Mouse (Mus musculus): ENCODE measurements around the gene Hagh.

The Hagh gene

GRCm38 (mm10) chr17:24850065-24850772 lies 10.3 kb downstream of the Hagh start, which contains the start of gene Fahd1:
Fahd1 (minus strand) TSS chr17:24850364.
- in situ Hi-C loops (cut with MseI, MboI): no loop called here

DNA sequence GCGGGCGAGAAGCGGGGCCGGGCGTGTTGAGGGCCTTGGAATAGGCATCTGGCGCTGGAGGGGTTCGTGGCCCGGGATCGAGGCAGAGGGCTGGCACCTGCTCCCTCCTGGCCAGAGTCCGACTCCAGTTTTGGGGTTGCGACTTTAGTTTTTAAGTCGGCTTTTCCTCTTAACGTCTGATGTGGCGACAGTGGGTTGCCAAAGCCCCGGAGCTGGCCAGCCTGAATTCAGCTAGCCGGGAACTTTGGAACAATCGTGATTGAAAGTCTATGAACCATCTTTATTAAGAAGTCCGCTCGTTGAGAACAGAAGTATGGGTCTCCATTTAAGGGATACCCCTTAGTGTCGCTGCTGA lies 10.8 kb downstream of the Hagh start:
- in situ Hi-C loops (cut with MseI, MboI): no loop called here

GRCm38 (mm10) chr17:24851381-24852125 lies 11.6 kb downstream of the Hagh start:
- in situ Hi-C loops (cut with MseI, MboI): no loop called here

DNA sequence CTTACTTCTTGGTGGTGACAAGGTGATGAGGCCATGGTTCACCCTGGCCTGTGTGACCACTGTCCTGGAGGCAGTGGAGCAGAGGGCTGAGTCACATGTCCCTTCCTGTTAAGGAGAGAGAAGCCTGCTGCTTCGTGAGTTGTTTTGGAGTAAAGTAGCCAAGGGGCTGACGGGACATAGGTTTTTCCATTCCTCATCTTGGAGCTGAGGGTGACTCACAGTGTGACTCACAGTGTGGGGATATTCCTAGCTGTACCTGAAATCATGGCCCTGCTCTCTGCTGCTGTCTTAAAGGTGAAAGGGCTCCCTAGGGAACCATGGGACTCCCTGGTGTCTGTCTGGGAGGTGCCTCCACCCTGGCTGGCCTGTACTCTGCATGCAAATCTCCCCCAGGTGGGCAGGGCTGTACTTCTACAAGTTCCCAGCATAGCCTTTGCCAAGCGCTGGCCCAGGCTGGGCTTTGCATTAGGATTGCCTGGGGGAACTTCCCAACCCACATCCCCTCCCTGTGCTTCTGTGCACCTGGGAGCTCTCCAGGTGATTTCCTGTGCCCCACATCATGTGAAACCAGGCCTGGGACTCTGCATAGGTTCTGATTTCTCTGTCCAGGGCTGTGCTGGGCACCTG lies 16.0 kb downstream of the Hagh start:
- in situ Hi-C loops (cut with MseI, MboI): no loop called here

GRCm38 (mm10) chr17:24856589-24856988 lies 16.6 kb downstream of the Hagh start:
- in situ Hi-C loops (cut with MseI, MboI): no loop called here

GRCm38 (mm10) chr17:24857831-24858470 lies 18.0 kb downstream of the Hagh start:
- in situ Hi-C loops (cut with MseI, MboI): no loop called here

GRCm38 (mm10) chr17:24858967-24859366 lies 19.0 kb downstream of the Hagh start:
- in situ Hi-C loops (cut with MseI, MboI): no loop called here

- in situ Hi-C loops (cut with MseI, MboI): no loop called here
Observed at GRCm38 (mm10) chr17:24860076-24860475, 20.1 kb downstream of the Hagh start.

- in situ Hi-C loops (cut with MseI, MboI): no loop called here
Observed at GRCm38 (mm10) chr17:24861785-24862184, 21.8 kb downstream of the Hagh start.

DNA sequence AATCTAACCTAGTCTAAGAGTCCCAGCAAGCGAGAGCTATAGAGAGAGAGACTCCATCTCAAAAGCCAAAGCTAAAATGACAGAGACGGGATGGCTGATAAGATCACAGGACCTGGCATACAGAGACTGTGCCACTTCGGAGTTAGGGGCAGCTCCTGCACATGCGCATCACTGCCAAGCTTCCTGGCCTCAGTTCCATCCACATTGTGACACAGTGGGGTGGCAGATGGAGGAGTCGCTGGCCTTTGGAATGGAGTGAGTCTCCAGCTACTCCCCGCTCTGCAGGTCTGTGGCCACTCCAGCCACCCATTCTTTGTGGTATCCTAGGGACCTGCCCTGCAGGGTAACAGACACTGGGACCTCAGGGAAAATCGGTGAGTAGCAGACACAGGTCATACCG lies 25.8 kb downstream of the Hagh start, which contains the start of gene Igfals:
Igfals (plus strand) TSS at position 222 of the 400 bp plus-strand sequence.
- in situ Hi-C loops (cut with MseI, MboI): no loop called here

DNA sequence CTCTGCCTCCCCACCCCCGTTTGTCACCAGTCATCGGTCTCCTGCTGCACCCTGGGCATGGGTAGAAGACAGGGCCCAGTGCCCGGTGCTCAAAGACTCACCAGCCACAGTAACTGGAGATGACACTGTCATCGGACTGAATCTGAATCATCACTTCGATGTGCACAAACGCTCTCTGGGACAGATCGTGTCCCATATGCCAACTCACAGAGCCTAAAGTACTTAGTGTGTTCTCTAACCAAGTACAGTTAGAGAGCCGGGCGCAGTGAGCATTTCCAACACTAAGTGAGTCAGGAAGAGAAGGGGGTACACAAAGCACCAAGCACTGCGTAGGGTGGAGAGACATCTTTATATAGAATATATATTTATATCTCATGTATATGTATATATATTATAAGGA lies 28.0 kb downstream of the Hagh start:
- in situ Hi-C loops (cut with MseI, MboI): no loop called here

DNA sequence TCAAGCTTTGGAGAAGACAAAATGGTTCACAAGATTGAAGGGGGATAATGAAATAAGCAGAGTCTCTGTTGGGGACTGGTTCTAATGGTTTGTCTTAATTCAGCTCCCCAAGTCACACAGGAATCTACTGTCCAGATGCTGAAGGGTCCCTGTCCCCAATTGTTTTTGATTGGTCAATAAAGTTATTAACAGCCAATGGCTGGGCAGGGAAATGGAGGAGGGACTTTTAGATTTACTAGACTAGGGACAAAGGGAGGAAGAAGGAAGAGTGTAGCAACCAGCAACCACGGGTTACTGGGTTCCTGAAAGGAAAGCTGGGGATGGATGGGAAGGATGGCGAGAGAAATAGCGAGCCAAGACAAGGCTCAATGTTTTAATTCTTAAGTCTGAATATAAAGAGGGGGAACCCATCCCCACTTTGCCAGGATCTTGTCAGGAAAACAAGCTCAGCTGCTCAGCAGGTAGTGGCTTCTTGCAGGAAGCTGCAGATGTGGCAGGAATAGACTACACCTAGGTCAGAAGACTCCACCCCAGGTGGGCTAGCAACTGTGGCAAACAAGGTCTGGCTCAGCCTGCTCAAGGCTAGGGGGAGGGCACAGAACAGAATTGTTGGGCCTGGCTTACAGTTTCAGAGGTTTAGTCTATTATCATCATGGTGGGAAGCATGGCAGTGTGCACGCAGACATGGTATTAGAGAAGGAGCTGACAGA lies 33.9 kb downstream of the Hagh start:
- in situ Hi-C loops (cut with MseI, MboI): no loop called here

- in situ Hi-C loops (cut with MseI, MboI): no loop called here
Observed at GRCm38 (mm10) chr17:24874405-24874745, 34.4 kb downstream of the Hagh start.

- in situ Hi-C loops (cut with MseI, MboI): no loop called here
Observed at GRCm38 (mm10) chr17:24874989-24875388, 35.0 kb downstream of the Hagh start.

DNA sequence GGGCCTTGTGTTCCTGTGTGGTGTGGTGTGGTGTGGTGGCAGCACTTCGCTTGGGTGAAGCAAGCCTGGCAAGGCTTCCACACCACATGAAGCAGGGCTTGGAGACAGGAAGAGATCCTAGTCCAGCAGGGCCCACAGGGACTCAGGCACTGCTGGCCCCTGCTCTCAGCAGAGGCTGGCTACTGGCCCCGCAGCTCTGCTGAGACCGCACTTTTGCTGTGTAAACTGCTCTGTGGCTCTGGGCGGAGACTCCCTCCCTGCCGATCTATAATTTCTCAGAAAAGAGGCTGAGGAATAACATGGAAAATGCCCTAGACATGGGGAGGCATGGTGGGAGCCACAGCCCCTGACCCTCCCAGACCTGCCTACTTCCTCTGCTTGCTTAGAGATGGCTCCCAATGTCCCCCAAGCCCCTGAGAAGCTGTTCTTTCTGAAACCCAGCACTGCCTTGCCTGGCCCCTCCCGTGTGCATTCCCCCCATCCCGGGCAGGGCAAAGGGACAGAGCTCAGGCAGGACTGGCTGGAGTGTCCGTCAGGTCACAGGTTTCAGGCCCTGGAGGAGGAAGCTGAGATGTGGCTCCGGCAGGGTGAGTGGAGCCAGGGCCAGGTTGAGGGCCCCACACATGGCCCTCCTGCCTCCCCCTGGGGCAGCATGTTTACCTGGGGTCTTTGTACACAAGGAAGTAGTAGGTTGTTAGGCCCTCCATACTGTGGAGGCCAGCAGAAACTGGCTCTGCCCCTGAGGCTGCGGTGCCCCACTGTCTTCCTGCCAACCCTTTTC lies 37.6 kb downstream of the Hagh start:
- in situ Hi-C loops (cut with MseI, MboI): no loop called here

DNA sequence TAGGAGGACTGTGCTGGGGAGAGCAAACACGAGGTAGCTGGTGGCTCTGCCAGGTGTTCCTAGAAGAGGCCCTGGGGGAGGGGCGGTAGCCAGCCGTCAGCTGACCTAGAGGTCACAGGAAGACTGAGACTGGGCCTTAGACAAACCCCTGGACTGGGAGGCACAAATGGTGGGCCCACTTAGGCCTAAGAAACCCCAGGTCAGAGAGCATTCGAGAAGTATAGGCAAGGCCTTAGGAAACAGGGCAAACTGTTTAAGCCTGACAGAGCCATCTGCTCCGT lies 38.1 kb downstream of the Hagh start:
- in situ Hi-C loops (cut with MseI, MboI): no loop called here

- in situ Hi-C loops (cut with MseI, MboI): no loop called here
Observed at GRCm38 (mm10) chr17:24878531-24878930, 38.6 kb downstream of the Hagh start.

DNA sequence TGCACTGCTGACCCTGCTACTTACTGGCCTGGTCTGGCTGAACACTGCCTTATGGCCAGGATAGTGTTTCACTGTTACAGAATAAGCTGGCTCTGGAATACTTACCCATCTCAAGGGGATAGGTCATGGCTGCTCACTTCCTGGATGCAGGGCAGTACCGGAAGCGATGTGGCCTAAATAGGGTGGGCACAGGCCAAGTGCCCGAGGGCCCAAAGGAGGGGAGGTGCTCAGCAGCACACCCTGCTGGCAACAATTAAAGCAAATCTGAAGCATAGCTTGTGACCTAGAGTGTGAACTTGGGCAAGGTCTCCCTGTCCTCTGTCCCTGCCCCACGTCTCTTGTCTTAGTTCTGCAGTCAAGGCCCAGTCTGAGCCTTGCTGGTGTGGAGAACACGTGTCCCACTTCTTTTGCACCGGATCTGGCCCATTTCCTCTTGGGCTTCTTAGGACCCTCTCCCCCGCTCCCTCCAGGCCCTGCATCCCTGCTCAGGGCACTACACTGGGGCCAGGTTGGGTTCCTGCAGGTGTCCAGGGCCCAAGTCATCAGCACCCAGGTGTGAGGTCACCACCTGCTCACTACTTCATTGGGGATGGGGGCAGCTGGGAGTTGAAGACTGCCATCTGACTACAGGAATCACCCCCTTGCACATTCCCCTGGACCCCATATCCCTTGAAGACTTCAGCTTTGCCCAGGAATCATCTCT lies 41.9 kb downstream of the Hagh start:
- in situ Hi-C loops (cut with MseI, MboI): no loop called here

DNA sequence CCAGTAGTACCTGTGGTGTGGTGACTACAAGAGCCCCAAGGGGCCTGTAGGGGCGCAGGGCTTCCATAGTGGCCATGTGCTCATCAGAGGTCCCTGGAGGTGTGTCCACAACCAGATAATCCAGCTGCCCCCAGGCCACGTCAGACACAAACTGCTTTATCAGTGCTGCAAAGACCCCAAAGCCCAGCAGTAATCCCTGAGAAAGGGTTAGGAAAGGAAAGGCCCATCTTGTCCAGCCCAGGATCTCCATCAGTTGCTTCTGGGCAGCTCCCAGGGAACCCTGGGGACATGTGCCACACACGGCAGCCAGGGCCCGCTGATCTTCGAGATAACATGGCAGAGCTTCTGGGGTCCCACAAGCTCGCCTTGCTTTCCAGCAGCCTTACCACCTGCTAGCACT lies 44.4 kb downstream of the Hagh start:
- in situ Hi-C loops (cut with MseI, MboI): no loop called here

DNA sequence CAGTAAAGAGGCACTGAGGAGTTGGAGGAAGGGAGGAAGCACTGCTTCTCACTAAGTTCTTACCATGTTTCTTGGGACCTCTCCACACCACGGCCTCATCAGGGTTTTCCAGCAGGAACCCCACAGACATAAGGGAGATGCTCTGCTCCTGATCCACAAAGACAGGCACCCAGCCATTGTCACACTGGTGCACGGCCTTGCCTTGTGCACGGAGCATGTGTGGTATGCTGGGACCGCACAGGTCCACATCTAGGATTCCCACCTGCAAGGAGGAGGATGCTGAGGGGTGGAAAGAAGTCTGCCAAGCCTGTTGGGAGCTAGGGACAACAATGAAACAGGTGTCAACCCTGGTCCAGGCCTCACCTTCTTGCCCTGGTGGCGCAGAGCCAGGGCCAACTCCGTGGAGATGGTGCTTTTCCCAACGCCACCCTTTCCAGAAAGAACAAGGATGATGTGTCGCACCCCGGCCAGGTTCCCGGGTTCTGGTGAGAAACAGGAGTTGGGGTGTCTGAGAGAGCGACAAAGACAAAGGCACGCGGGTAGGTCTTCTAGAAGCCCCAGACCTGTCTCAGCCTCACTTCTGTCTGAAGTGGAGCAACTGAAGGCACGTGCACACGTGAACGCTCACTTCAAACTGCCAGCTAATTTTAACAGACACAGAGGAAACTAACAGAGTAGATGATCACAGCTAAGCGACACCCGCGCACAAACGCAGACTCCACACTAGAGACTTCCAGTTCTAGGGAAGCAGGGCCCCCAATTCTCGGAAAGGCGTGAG lies 45.6 kb downstream of the Hagh start:
- in situ Hi-C loops (cut with MseI, MboI): no loop called here
